Mouse (Mus musculus) embryonic facial prominence, embryonic 15.5 days (tissue): Measurements from ENCODE around the gene Mfsd4b4. TPM values are rescaled to one million over a fixed set of nuclear protein-coding genes. Genes with fewer than 3 reads are reported as not detected.
A peak's percentile ranks its signal among the peaks of the same experiment; 100 is the strongest.
"Not testable (repeated sequence)": the region's sequence is repeated elsewhere in the genome, so short reads cannot be mapped to it uniquely, and the experiment has no call there.

Experiments
- ATAC-seq: fragments of 200-750 bp; cut with Nextera tagmentation; 2 replicates; pipeline ENCODE4 v1.8.0; 2017; ENCODE audit warnings: low read depth, moderate TSS enrichment; ENCODE audit not compliant: insufficient number of reproducible peaks, low FRiP score, low TSS enrichment
- H3K27ac ChIP-seq: fragments of 300-500 bp; sonication (generic); replicated peaks from 2 replicates; pipeline ENCODE4 v1.5.1; 2015; ENCODE audit warnings: mild to moderate bottlenecking, inconsistent platforms
- H3K27me3 ChIP-seq: fragments of 300-500 bp; sonication (generic); 2 replicates; pipeline ENCODE4 v1.6.1; 2015; ENCODE audit warnings: inconsistent platforms
- H3K36me3 ChIP-seq: fragments of 300-500 bp; sonication (generic); 2 replicates; pipeline ENCODE4 v1.6.1; 2015; ENCODE audit warnings: mild to moderate bottlenecking, inconsistent platforms
- H3K4me1 ChIP-seq: fragments of 300-500 bp; sonication (generic); 2 replicates; pipeline ENCODE4 v1.6.1; 2015; ENCODE audit warnings: inconsistent platforms
- H3K4me2 ChIP-seq: fragments of 300-500 bp; sonication (generic); replicated peaks from 2 replicates; pipeline ENCODE4 v1.6.1; 2015; ENCODE audit warnings: mild to moderate bottlenecking, inconsistent platforms
- H3K4me3 ChIP-seq: fragments of 300-500 bp; sonication (generic); replicated peaks from 2 replicates; pipeline ENCODE4 v1.5.1; 2015; ENCODE audit warnings: mild to moderate bottlenecking, inconsistent platforms
- H3K9ac ChIP-seq: fragments of 300-500 bp; sonication (generic); 2 replicates; pipeline ENCODE4 v1.6.1; 2015; ENCODE audit warnings: inconsistent platforms
- H3K9me3 ChIP-seq: fragments of 300-500 bp; sonication (generic); replicated peaks from 2 replicates; pipeline ENCODE4 v1.6.1; 2016; ENCODE audit warnings: inconsistent platforms
- WGBS: fragments of 180-500 bp; shearing (Covaris S2); methylation state at CpG from one replicate; pipeline ENCODE4 v1.1.7; 2015; 5-methylcytosine and 5-hydroxymethylcytosine counted together
- polyA plus RNA-seq: library from polyadenylated mRNA; unstranded; fragments of >200 nt; fragmentation: Nextera tagmentation; extraction: Ambion mirVana; gene quantifications from 2 replicates; pipeline ENCODE4 v1.2.1, GENCODE M21; 2015

The Mfsd4b4 gene
- polyA plus RNA-seq, result 4.6 and 4.7 TPM in 2 replicates

GRCm38 (mm10) chr10:39898874-39899371 lies at the start of gene Mfsd4b4:
TSS of gene Mfsd4b4 (minus strand) at chr10:39899238.
- under 1% methylated on average over 41 of the region's 41 CpGs for WGBS
- peak within 1 kb of the TSS; percentile 86 for H3K27ac ChIP-seq

GRCm38 (mm10) chr10:39947195-39947594 lies 48.2 kb upstream of the Mfsd4b4 start:
- H3K9me3 ChIP-seq, H3K9ac ChIP-seq, H3K4me1 ChIP-seq, H3K36me3 ChIP-seq, H3K4me2 ChIP-seq, H3K27ac ChIP-seq, ATAC-seq, H3K27me3 ChIP-seq, H3K4me3 ChIP-seq: not testable (repeated sequence)
- WGBS, result 36% methylated on average over 3 of the region's 3 CpGs

More at GRCm38 (mm10) chr10:39898874-39899371, at the start of gene Mfsd4b4:
- Histone ChIP-seq H3K9me3 (no peaks in the 10 kb centered on the region), H3K9ac (peak within 1 kb of the TSS; percentile 65), H3K36me3 (no peaks in the 10 kb centered on the region), H3K4me3 (peak within 1 kb of the TSS; percentile 70), H3K27me3 (no peaks in the 10 kb centered on the region), H3K4me2 (peak within 1 kb of the TSS; percentile 61), H3K4me1 (no peaks in the 10 kb centered on the region)
- peak; percentile 96 for ATAC-seq

GRCm38 (mm10) chr10:39936553-39936952 lies 37.5 kb upstream of the Mfsd4b4 start:
- no peaks in the 10 kb centered on the region for H3K36me3 ChIP-seq
- no peaks in the 10 kb centered on the region for H3K27me3 ChIP-seq
- no peaks in the 10 kb centered on the region for H3K9me3 ChIP-seq
- no peak overlapping the region for H3K9ac ChIP-seq
- H3K4me1 ChIP-seq, result no peaks in the 10 kb centered on the region
- no peak for ATAC-seq
- H3K4me2 ChIP-seq, result no peak overlapping the region
- no peak overlapping the region for H3K4me3 ChIP-seq
- WGBS, result 58% methylated on average over 7 of the region's 7 CpGs
- no peak overlapping the region for H3K27ac ChIP-seq

DNA sequence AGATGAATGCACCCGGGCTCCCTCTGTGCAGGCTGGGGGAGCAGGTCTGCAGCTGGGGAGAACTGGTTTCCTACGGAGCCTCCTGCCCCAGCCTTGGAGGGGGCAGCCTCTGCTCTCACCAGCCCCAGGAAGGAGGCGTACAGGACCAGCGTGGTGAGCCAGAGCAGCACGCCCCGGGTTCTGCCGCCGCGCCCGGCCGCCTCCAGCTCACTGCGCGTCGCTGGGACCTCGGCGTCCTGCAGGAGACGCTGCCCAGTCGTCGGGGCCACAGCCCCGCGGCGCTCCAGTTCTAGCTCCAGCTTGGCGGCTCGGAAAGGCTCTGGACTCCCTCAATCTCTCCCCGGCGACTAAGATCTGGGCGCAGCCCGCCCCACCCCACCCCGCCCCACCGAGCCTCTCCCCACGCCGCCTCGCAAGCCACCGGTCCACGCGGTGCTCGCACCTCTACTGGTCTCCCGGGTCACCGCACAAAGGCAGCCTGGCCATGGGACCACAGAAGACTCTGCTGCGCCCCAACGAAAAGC lies 27.6 kb upstream of the Mfsd4b4 start, which contains the start of gene Mfsd4b2:
Gene Mfsd4b2, minus strand, starts transcription at position 308 of the 524 bp plus-strand sequence.
- H3K27me3 ChIP-seq, result peaks cover 4% of the 10 kb centered on the region; the same call in 1 of the 2 replicates
- peak within 1 kb of the TSS; percentile 15 for H3K9ac ChIP-seq
- no peaks in the 10 kb centered on the region for H3K9me3 ChIP-seq
- H3K4me3 ChIP-seq, result peak within 1 kb of the TSS; percentile 44
- H3K36me3 ChIP-seq, result no peaks in the 10 kb centered on the region
- no peak for ATAC-seq
- under 1% methylated on average over 40 of the region's 41 CpGs for WGBS
- H3K27ac ChIP-seq, result no peak within 1 kb of the TSS
- peak within 1 kb of the TSS; percentile 82 for H3K4me2 ChIP-seq
- H3K4me1 ChIP-seq, result peaks cover 8% of the 10 kb centered on the region

DNA sequence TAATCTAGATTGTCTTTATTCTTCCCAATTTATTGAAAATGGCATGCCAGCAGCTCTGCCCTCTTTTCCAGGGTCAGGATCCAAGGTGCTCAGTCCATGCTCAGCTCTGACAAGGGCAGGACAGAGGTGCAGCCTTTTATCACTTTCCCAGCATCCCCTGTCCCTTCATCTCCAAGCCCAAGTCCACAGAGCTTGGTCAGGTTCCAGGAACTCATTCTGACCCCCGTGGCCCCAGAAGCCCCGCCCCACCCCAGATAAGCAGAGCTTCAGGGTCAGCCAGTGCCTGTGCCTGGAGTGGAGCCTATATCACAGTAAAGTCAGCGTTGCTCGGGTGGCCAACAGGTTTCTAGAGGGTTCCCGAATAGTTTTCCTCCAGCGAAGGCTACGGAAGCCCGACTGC lies 25.5 kb upstream of the Mfsd4b4 start:
- H3K9ac ChIP-seq, H3K4me3 ChIP-seq, H3K4me1 ChIP-seq, ATAC-seq, H3K36me3 ChIP-seq, H3K27ac ChIP-seq, H3K27me3 ChIP-seq, H3K9me3 ChIP-seq, H3K4me2 ChIP-seq: not testable (repeated sequence)
- 66% methylated on average over 8 of the region's 8 CpGs for WGBS

DNA sequence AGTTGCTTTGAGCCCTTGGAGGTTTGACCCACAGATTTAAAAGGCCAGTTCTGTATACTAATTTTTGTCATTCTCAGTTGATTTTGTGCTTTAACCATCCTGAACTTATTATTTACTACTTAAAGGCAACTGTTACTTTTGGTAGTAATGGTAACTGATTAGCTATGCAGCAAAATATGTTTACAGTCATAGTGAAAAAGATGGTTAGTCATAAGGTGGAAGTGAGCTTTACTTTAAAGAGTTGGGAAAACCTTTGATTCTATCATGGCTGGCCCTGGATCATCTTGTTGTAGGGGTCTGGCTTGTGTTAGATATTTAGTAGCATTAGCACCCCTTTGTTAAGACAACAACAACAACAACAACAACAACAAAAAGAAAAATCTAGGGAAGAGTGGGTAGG lies 13.6 kb upstream of the Mfsd4b4 start:
- Histone ChIP-seq H3K27ac (no peak overlapping the region), H3K9ac (no peak overlapping the region), H3K27me3 (no peaks in the 10 kb centered on the region), H3K9me3 (no peaks in the 10 kb centered on the region), H3K4me2 (no peak overlapping the region), H3K36me3 (no peaks in the 10 kb centered on the region), H3K4me1 (no peaks in the 10 kb centered on the region), H3K4me3 (no peak overlapping the region)
- ATAC-seq, result no peak

- Histone ChIP-seq H3K9ac (no peak overlapping the region), H3K27ac (no peak overlapping the region), H3K4me2 (no peak overlapping the region), H3K4me1 (no peaks in the 10 kb centered on the region), H3K27me3 (no peaks in the 10 kb centered on the region), H3K4me3 (no peak overlapping the region), H3K9me3 (no peaks in the 10 kb centered on the region), H3K36me3 (no peaks in the 10 kb centered on the region)
- 65% methylated on average over 13 of the region's 13 CpGs for WGBS
- ATAC-seq, result no peak
These were observed 9.9 kb upstream of the Mfsd4b4 start for GRCm38 (mm10) chr10:39908768-39909441.

GRCm38 (mm10) chr10:39906799-39907658 lies 8.0 kb upstream of the Mfsd4b4 start:
- Histone ChIP-seq H3K4me1 (no peaks in the 10 kb centered on the region), H3K27me3 (no peaks in the 10 kb centered on the region), H3K27ac (no peak overlapping the region), H3K36me3 (no peaks in the 10 kb centered on the region), H3K4me2 (no peak overlapping the region), H3K9ac (no peak overlapping the region), H3K4me3 (no peak overlapping the region), H3K9me3 (no peaks in the 10 kb centered on the region)
- ATAC-seq, result no peak
- WGBS, result 81% methylated on average over 10 of the region's 10 CpGs

DNA sequence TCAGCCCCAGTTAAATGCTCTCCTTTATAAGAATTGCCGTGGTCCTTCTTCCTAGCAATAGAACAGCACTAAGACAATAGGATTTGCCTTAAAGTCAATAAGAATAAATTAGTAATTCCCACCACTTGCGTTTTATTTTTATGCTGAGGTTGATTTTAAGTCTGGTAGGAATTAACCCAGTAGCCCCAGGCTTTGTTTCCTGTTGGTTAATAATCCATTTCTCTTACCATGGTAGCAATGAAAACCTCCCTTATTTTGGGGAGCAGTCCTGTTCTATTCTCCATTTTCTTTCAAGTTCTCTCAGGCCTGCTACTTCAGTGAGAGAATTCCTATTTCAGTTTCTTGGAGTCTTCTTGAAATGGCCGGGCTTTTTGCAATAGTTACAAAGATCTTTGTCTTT lies 5.2 kb upstream of the Mfsd4b4 start:
- Histone ChIP-seq H3K4me2 (no peak overlapping the region), H3K4me3 (no peak overlapping the region), H3K4me1 (no peaks in the 10 kb centered on the region), H3K36me3 (no peaks in the 10 kb centered on the region), H3K9me3 (no peaks in the 10 kb centered on the region), H3K27ac (no peak overlapping the region), H3K27me3 (no peaks in the 10 kb centered on the region), H3K9ac (no peak overlapping the region)
- ATAC-seq, result no peak
- WGBS, result 64% methylated on average over 3 of the region's 3 CpGs

- Histone ChIP-seq H3K36me3 (peaks cover 7% of the 10 kb centered on the region), H3K27ac (no peak overlapping the region), H3K9ac (no peak overlapping the region), H3K27me3 (no peaks in the 10 kb centered on the region), H3K4me2 (no peak overlapping the region), H3K4me1 (no peaks in the 10 kb centered on the region), H3K9me3 (no peaks in the 10 kb centered on the region), H3K4me3 (no peak overlapping the region)
- no peak for ATAC-seq
- 83% methylated on average over 5 of the region's 5 CpGs for WGBS
These were observed 2.5 kb downstream of the Mfsd4b4 start for GRCm38 (mm10) chr10:39896503-39896902.
